Mouse (Mus musculus): ENCODE measurements around the gene Rbpjl. TPM values are rescaled to one million over a fixed set of nuclear protein-coding genes. Genes with fewer than 3 reads are reported as not detected.

Gene Rbpjl
- polyA plus RNA-seq, 1 experiment from 2014 or later: not detected

- 56% methylated on average over 28 of the region's 28 CpGs for WGBS (ENCODE audit: missing documents)
- Histone ChIP-seq H3K4me3 (ENCODE audit: inconsistent target) (no peak overlapping the region), H3K36me3 (ENCODE audit: inconsistent target) (no peaks in the 10 kb centered on the region), H3K79me2 (ENCODE audit: inconsistent target) (no peaks in the 10 kb centered on the region), H3K27ac (no peak overlapping the region)
These were observed 11.2 kb downstream of the Rbpjl start for GRCm38 (mm10) chr2:164414167-164414566.

GRCm38 (mm10) chr2:164414581-164414980 lies 11.6 kb downstream of the Rbpjl start:
- Histone ChIP-seq H3K4me3 (ENCODE audit: inconsistent target) (no peak overlapping the region), H3K36me3 (ENCODE audit: inconsistent target) (no peaks in the 10 kb centered on the region), H3K79me2 (ENCODE audit: inconsistent target) (no peaks in the 10 kb centered on the region), H3K27ac (no peak overlapping the region)
- WGBS (ENCODE audit: missing documents): 62% methylated on average over 10 of the region's 10 CpGs

DNA sequence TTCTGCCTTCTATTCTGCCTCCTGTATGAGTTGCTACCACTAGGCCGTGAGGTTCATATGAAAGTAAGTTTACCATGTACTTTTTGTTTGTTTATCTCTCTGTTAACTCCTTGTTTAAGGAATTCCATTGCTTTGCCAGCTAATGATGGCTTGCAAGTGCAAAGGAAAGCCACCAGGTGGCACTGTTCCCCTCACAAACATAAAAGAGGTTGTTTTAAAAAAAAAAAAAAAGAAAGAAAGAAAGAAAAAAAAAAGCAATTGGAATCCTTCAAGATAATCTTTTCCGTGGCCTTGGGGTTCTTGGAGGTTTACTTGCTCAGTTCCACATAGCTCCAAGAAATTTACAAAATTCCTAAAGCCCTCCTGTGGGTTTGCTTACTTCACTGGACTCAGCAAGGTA lies 14.3 kb downstream of the Rbpjl start:
- 3% methylated on average over 2 of the region's 2 CpGs for WGBS (ENCODE audit: missing documents)
- Histone ChIP-seq H3K36me3 (ENCODE audit: inconsistent target) (no peaks in the 10 kb centered on the region), H3K27ac (no peak overlapping the region), H3K4me3 (ENCODE audit: inconsistent target) (no peak overlapping the region), H3K79me2 (ENCODE audit: inconsistent target) (no peaks in the 10 kb centered on the region)

DNA sequence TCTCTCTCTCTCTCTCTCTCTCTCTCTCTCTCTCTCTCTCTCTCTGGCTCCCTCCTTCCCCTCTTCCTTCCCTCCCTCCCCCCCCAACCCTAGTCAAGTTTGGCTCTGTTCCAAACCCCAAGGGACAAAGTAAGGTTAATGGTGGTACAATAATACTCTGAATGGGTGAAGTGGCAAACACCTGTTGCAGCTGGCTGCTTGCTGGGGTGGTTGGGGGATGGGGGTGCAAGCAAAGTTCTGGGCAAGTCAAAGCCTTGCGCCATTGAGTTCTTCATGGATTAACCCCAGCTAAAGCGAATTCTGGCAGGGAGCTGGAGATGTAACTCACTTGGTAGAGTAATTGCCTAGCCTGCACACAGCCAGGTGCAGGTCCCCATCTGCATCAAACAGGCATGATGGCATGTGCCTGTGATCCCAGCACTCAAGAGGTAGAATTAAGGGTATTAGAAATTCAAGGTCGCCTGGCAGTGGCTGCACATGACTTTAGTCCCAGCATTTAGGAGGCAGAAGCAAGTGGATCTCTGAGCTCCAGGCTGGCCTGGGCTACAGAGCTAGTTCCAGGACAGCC lies 15.5 kb downstream of the Rbpjl start:
- no peak overlapping the region for H3K4me3 ChIP-seq (ENCODE audit: inconsistent target)
- 79% methylated on average over 3 of the region's 3 CpGs for WGBS (ENCODE audit: missing documents)
- no peaks in the 10 kb centered on the region for H3K79me2 ChIP-seq (ENCODE audit: inconsistent target)
- no peaks in the 10 kb centered on the region for H3K36me3 ChIP-seq (ENCODE audit: inconsistent target)
- H3K27ac ChIP-seq: no peak overlapping the region

DNA sequence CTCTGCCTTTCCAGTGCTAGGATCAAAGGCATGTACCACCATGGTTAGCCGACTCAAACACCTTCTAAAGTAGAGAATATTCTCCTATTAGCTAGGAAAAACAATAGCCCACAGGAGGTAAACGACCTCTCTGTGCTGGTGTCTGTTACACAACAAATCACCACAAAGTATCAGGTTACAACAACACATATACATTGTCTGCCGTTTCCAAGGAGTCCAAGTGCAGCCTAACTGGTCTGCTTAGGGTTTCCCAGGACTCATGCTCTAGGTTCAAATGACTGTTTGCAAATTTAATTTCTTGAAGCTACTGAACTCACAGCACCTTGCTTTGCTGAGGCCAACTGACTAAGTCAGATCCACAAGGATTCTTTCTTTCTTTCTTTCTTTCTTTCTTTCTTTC lies 16.5 kb downstream of the Rbpjl start:
- Histone ChIP-seq H3K27ac (no peak overlapping the region), H3K36me3 (ENCODE audit: inconsistent target) (peaks cover 9% of the 10 kb centered on the region), H3K4me3 (ENCODE audit: inconsistent target) (no peak overlapping the region), H3K79me2 (ENCODE audit: inconsistent target) (no peaks in the 10 kb centered on the region)
- WGBS (ENCODE audit: missing documents): 54% methylated on average over 3 of the region's 3 CpGs

DNA sequence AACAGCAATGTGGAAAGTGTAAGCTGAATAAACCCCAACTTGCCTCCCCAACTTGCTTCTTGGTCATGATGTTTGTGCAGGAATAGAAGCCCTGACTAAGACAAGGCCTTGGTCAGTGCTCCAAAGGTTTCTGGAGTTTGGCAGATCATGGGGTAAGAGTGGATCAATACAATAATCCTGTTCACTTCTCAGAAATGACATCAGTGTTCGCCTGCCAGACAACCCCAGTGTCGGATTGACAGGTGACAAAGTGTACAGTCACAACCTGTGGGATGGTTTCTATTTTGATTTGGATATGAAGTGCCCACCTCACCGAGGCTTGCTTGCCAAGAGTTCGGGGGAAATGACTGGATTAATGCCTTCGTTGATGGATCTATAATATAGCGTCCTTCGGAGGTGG lies 18.4 kb downstream of the Rbpjl start:
- WGBS (ENCODE audit: missing documents): 92% methylated on average over 7 of the region's 7 CpGs
- no peak overlapping the region for H3K27ac ChIP-seq

DNA sequence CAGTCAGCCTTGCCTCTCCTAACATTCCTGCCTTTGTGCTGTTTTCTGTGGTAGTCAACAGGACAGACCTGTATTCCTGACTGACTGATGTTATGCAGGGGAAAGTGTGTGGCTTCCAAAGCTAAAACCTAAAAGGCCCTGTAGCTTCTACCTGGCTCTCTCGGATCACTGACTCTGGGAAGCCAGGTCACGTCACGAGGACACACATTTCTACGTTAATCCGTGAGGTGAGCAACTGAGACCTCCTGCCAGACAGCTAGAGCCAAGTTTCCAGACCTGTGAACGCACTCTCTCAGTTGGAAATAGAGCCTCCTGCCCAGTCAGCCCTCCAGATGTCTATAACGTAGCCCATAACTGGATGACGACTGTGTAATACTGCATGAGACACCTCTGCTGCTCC lies 19.0 kb downstream of the Rbpjl start:
- no peaks in the 10 kb centered on the region for H3K79me2 ChIP-seq (ENCODE audit: inconsistent target)
- no peak overlapping the region for H3K27ac ChIP-seq
- no peak overlapping the region for H3K4me3 ChIP-seq (ENCODE audit: inconsistent target)
- H3K36me3 ChIP-seq (ENCODE audit: inconsistent target): peaks cover 34% of the 10 kb centered on the region
- 95% methylated on average over 8 of the region's 8 CpGs for WGBS (ENCODE audit: missing documents)

More for the DNA sequence above, 18.4 kb downstream of the Rbpjl start:
- H3K36me3 ChIP-seq (ENCODE audit: inconsistent target): peaks cover 27% of the 10 kb centered on the region
- no peak overlapping the region for H3K4me3 ChIP-seq (ENCODE audit: inconsistent target)
- H3K79me2 ChIP-seq (ENCODE audit: inconsistent target): no peaks in the 10 kb centered on the region

DNA sequence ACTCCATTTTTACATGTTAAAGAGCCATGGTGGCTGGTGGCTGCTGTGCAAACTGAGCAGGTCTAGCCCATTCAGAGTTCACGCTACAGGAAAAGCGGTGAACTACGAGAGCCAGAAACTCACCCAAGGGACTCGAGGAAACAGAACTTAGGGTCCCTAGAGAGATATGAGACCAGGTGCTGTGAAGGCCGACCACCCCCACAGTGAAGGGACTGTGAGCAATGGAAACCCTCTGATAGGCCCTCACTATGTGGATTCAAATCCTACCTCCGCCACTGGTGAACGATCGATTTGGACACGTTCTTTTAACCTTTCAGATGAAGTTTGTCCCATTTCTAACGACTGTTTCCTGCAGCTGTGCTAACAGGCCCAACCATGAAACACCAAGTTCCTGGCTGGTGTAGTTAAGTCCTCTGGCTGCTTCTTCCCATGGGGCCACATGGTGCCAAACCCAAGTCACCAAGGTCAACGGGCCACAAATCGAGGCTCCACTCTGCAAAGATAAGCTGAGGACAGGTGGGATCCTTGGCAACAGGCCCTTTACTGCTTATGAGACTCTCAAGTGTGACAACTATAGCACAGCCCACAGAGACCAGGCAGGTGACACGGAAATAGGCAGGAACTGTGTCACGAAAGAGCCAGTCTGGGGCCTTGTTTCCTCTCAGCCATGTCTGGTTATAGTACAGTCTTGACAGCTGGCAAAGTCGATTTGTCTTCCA lies 19.9 kb downstream of the Rbpjl start:
- Histone ChIP-seq H3K4me3 (ENCODE audit: inconsistent target) (no peak overlapping the region), H3K79me2 (ENCODE audit: inconsistent target) (no peaks in the 10 kb centered on the region; the same call in 1 of the 2 replicates), H3K27ac (no peak overlapping the region), H3K36me3 (ENCODE audit: inconsistent target) (peaks cover 42% of the 10 kb centered on the region)
- 74% methylated on average over 15 of the region's 15 CpGs for WGBS (ENCODE audit: missing documents)

- Histone ChIP-seq H3K4me3 (ENCODE audit: inconsistent target) (no peak overlapping the region), H3K36me3 (ENCODE audit: inconsistent target) (peaks cover 48% of the 10 kb centered on the region), H3K27ac (no peak overlapping the region), H3K79me2 (ENCODE audit: inconsistent target) (no peaks in the 10 kb centered on the region; the same call in 1 of the 2 replicates)
- 83% methylated on average over 11 of the region's 11 CpGs for WGBS (ENCODE audit: missing documents)
These were observed 20.5 kb downstream of the Rbpjl start for GRCm38 (mm10) chr2:164423464-164423863.

DNA sequence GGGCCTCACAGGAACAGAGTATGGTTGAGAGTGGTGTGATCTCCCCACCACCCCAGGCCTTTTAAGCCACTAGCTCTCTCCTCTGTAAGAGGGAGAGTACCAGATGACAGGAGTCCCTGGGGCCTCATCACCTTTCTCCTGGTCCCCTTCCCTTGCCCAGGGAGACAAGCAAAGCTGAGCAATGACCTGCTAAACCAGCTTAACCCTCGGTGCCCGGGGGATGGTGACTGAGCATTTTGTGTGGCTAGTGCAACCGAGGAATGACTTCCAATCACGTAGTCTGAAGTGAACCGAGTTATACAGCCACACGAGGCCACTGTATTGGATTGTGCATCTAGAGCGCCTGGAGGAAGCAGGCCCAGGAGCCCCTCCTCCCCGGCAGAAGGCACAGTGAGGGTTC lies 21.5 kb downstream of the Rbpjl start:
- Histone ChIP-seq H3K27ac (no peak overlapping the region), H3K79me2 (ENCODE audit: inconsistent target) (peaks cover 2% of the 10 kb centered on the region; the same call in 1 of the 2 replicates), H3K4me3 (ENCODE audit: inconsistent target) (no peak overlapping the region), H3K36me3 (ENCODE audit: inconsistent target) (peaks cover 58% of the 10 kb centered on the region)
- 97% methylated on average over 8 of the region's 8 CpGs for WGBS (ENCODE audit: missing documents)

- Histone ChIP-seq H3K27ac (no peak overlapping the region), H3K4me3 (ENCODE audit: inconsistent target) (no peak overlapping the region), H3K36me3 (ENCODE audit: inconsistent target) (peaks cover 68% of the 10 kb centered on the region), H3K79me2 (ENCODE audit: inconsistent target) (peaks cover 12% of the 10 kb centered on the region; the same call in 1 of the 2 replicates)
- 95% methylated on average over 5 of the region's 5 CpGs for WGBS (ENCODE audit: missing documents)
These were observed 22.5 kb downstream of the Rbpjl start for GRCm38 (mm10) chr2:164425401-164425800.

DNA sequence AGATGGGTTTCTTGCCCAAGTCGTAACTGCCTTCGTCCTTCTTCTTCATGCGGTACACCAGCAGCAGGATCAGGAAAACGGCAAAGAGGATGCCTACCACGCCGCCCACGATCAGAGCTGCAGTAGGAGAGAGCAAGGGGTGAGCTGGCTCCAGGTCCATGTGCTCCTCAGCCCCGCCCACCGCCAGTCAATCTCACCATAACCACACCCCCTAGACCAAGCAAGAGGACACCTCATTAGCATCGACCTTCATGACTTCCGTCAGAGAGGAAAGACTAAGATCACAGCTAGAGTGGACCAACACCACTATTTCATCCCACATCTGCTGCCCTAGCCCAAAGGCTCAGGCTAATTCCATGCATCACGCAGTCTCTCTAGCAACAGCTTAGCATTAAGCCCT lies 23.2 kb downstream of the Rbpjl start:
- Histone ChIP-seq H3K4me3 (ENCODE audit: inconsistent target) (no peak overlapping the region), H3K79me2 (ENCODE audit: inconsistent target) (peaks cover 19% of the 10 kb centered on the region), H3K36me3 (ENCODE audit: inconsistent target) (peaks cover 75% of the 10 kb centered on the region), H3K27ac (no peak overlapping the region)
- 85% methylated on average over 10 of the region's 12 CpGs for WGBS (ENCODE audit: missing documents)

DNA sequence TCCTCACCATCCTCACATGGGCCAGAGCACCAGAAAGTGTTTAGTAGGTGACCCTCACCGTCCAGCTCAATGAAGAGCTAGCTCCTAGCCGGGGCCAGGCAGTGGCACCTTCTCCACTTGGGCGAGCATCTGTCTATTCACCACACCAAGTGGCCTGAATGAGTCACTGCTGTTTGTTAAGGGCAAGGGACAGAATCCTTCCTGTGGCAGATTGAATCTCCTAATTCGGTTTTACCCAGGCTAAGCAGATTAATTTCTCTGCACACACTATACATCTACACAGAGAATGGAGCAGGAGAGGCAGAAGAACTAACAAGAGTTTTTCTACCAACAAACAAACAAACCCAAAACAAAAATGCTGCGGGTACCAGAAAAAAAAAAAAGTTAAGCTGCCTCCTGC lies 24.0 kb downstream of the Rbpjl start:
- Histone ChIP-seq H3K4me3 (ENCODE audit: inconsistent target) (no peak overlapping the region), H3K36me3 (ENCODE audit: inconsistent target) (peaks cover 79% of the 10 kb centered on the region), H3K27ac (no peak overlapping the region), H3K79me2 (ENCODE audit: inconsistent target) (peaks cover 27% of the 10 kb centered on the region)
- 90% methylated on average over 5 of the region's 5 CpGs for WGBS (ENCODE audit: missing documents)

- H3K27ac ChIP-seq: no peak overlapping the region
- H3K79me2 ChIP-seq (ENCODE audit: inconsistent target): peaks cover 42% of the 10 kb centered on the region
- H3K36me3 ChIP-seq (ENCODE audit: inconsistent target): peaks cover 81% of the 10 kb centered on the region
- no peak overlapping the region for H3K4me3 ChIP-seq (ENCODE audit: inconsistent target)
- WGBS (ENCODE audit: missing documents): 89% methylated on average over 3 of the region's 5 CpGs
These were observed 25.5 kb downstream of the Rbpjl start for GRCm38 (mm10) chr2:164428451-164428850.

DNA sequence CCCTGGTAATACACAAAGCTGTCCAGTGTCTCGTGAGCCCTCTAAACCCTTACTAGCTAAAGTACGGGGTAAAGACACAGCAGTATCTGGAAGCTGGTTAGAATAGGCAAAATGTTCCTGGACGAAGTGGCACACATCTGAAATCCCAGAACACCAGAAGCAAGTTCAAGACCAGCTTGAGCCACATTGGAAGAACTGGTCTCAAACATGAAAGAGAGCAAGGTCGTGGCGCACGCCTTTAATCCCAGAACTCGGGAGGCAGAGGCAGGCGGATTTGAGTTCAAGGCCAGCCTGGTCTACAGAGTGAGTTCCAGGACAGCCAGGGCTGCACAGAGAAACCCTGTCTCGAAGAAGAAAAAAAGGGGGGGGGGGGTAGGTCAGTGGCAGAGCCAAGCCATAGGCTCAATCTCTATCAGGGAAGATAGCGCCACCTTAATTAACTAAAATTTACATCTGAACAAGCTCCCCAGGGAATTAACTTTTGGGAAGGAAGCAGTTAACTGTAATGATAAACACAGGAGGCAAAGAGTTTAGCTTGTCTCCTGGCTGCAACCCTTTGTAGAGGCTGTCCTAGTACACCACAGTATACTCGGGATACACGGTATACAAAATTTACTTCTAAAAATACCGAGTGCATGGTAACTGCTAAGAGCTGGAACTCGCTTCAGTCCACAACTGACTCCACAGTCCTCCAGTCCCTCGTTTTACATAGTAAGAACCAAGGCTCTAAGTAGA lies 27.1 kb downstream of the Rbpjl start:
- 90% methylated on average over 14 of the region's 15 CpGs for WGBS (ENCODE audit: missing documents)
- H3K36me3 ChIP-seq (ENCODE audit: inconsistent target): peaks cover 78% of the 10 kb centered on the region
- peaks cover 58% of the 10 kb centered on the region for H3K79me2 ChIP-seq (ENCODE audit: inconsistent target)
- no peak overlapping the region for H3K4me3 ChIP-seq (ENCODE audit: inconsistent target)
- H3K27ac ChIP-seq: no peak overlapping the region

Measured in macrophage (primary cell).